ENCODE assay signal across 8 mouse cellular contexts in genomic region chr9:37054703-37055102, GRCm38 (mm10).
A peak's percentile ranks its signal among the peaks of the same experiment; 100 is the strongest.
DNase-seq lines count a peak whose midpoint lies in the region; ATAC-seq and TF ChIP-seq lines count a peak whose summit lies in the region.

No protein-coding gene starts in this region.

- WGBS in limb, embryonic 14.5 days, result 25% methylated on average over 5 of the region's 5 CpGs

- 0 out of 2 replicates have a peak overlapping the region, but pooled peaks have one; percentile 21 for H3K9ac ChIP-seq in limb, embryonic 14.5 days (ENCODE audit: low read depth, low read length, severe bottlenecking)

- no peaks in the 10 kb centered on the region for H3K27me3 ChIP-seq in limb, embryonic 14.5 days (ENCODE audit: control insufficient read depth, insufficient read depth, low read length)

- H3K4me2 ChIP-seq in limb, embryonic 14.5 days (replicated peaks; ENCODE audit: low read depth, low read length, severe bottlenecking), result peak overlapping the region; percentile 46

- no peaks in the 10 kb centered on the region for H3K36me3 ChIP-seq in limb, embryonic 14.5 days (ENCODE audit: control insufficient read depth, insufficient read depth, low read length)

- H3K4me3 ChIP-seq in limb, embryonic 14.5 days (replicated peaks; ENCODE audit: low read length), result peak overlapping the region; percentile 10; the same call in 1 of the 2 replicates

- peak; percentile 21 for ATAC-seq in limb, embryonic 14.5 days (ENCODE audit: low FRiP score, low read depth)
- no peak for ATAC-seq in monocyte, adult 5-6 weeks (replicated peaks; ENCODE audit: insufficient number of reproducible peaks, low FRiP score, low TSS enrichment, poor library complexity, severe bottlenecking)
- no peak for ATAC-seq in megakaryocyte-erythroid progenitor cell, adult 5-6 weeks (replicated peaks; ENCODE audit: low FRiP score, low TSS enrichment, poor library complexity, severe bottlenecking)

- DNase-seq in layer of hippocampus, adult 18-20 months (ENCODE audit: low spot score in 2 of 2), result peak; percentile 26 to 51
- no peak for DNase-seq in layer of hippocampus, postnatal 36 days
- peak; percentile 47 for DNase-seq in fibroblast of lung, adult 2 months (ENCODE audit: low read depth)
- peak; percentile 47 to 54 for DNase-seq in heart, postnatal 14 days
- DNase-seq in limb, embryonic 14.5 days (ENCODE audit: low spot score), result no peak
- peak; percentile 60 for DNase-seq in right cerebral cortex, postnatal 25 days

- intact Hi-C loops in heart, postnatal 14 days (cut with DNase I), result no loop called here

- TF ChIP-seq POLR2A in limb, embryonic 14.5 days (IDR thresholded peaks at IDR 0.05; ENCODE audit: borderline replicate concordance, extremely low read depth, insufficient read depth, insufficient read length), result no peak

- H3K9me3 ChIP-seq in limb, embryonic 14.5 days (ENCODE audit: control insufficient read depth, low read length), result no peaks in the 10 kb centered on the region

- peaks cover 37% of the 10 kb centered on the region for H3K4me1 ChIP-seq in limb, embryonic 14.5 days (ENCODE audit: control insufficient read depth, insufficient read depth, low read length)

- H3K27ac ChIP-seq in limb, embryonic 14.5 days (replicated peaks; ENCODE audit: low read depth, low read length), result peak overlapping the region; percentile 75

Comparison
In these comparisons a context has a peak if more than half of its experiments do, and no peak if none do; other contexts are left out.
1. DNase-seq: peak in layer of hippocampus, adult 18-20 months (2 of 2), fibroblast of lung, adult 2 months (single experiment), heart, postnatal 14 days (2 of 2) and right cerebral cortex, postnatal 25 days (single experiment); none in layer of hippocampus, postnatal 36 days (0 of 2) and limb, embryonic 14.5 days (single experiment).